ENCODE assay signal across 8 mouse cellular contexts in genomic region chr8:44025926-44026325, GRCm38 (mm10).
DNase-seq lines count a peak whose midpoint lies in the region; ATAC-seq and TF ChIP-seq lines count a peak whose summit lies in the region.

No protein-coding gene starts in this region.

- peak; percentile 77 for TF ChIP-seq CTCF in hindbrain, postnatal 0 days (IDR thresholded peaks at IDR 0.05; ENCODE audit: low read depth)
- TF ChIP-seq CTCF in E14TG2a.4 (conservative IDR thresholded peaks at IDR 0.05; ENCODE audit: low read length): peak; percentile 96
- peak; percentile 50; the same call in 1 of the 2 replicates for TF ChIP-seq CTCF in small intestine, adult 2 months (IDR thresholded peaks at IDR 0.05; ENCODE audit: extremely low read depth, insufficient read length, insufficient replicate concordance, low read depth, low read length)

- H3K9ac ChIP-seq in hindbrain, postnatal 0 days (replicated peaks; ENCODE audit: low read length): no peak overlapping the region
- no peak overlapping the region for H3K9ac ChIP-seq in hindbrain, embryonic 16.5 days (ENCODE audit: low read depth, low read length)

- no peaks in the 10 kb centered on the region for H3K27me3 ChIP-seq in hindbrain, postnatal 0 days (ENCODE audit: insufficient read depth, low read length)
- H3K27me3 ChIP-seq in hindbrain, embryonic 16.5 days (replicated peaks; ENCODE audit: control insufficient read depth, insufficient read depth, low read length): no peaks in the 10 kb centered on the region
- H3K27me3 ChIP-seq in E14TG2a.4 (ENCODE audit: insufficient read depth, low read length): no peaks in the 10 kb centered on the region
- H3K27me3 ChIP-seq in limb, embryonic 10.5 days (ENCODE audit: low read depth, poor library complexity, severe bottlenecking): no peaks in the 10 kb centered on the region
- H3K27me3 ChIP-seq in small intestine, adult 2 months (ENCODE audit: control insufficient read depth, insufficient read depth, low read length): no peaks in the 10 kb centered on the region

- no peak for ATAC-seq in hindbrain, postnatal 0 days
- ATAC-seq in hindbrain, embryonic 16.5 days: no peak

- no peaks in the 10 kb centered on the region for H3K9me3 ChIP-seq in hindbrain, postnatal 0 days (ENCODE audit: low read length)
- H3K9me3 ChIP-seq in hindbrain, embryonic 16.5 days (ENCODE audit: control insufficient read depth, low read length): no peaks in the 10 kb centered on the region
- H3K9me3 ChIP-seq in E14TG2a.4 (ENCODE audit: low read length): no peaks in the 10 kb centered on the region
- no peaks in the 10 kb centered on the region for H3K9me3 ChIP-seq in limb, embryonic 10.5 days (replicated peaks)

- H3K4me1 ChIP-seq in hindbrain, postnatal 0 days (ENCODE audit: insufficient read depth, low read length): no peaks in the 10 kb centered on the region
- H3K4me1 ChIP-seq in hindbrain, embryonic 16.5 days (ENCODE audit: control insufficient read depth, insufficient read depth, low read depth, low read length): no peaks in the 10 kb centered on the region
- no peaks in the 10 kb centered on the region for H3K4me1 ChIP-seq in E14TG2a.4 (replicated peaks; ENCODE audit: low read depth, low read length)
- no peaks in the 10 kb centered on the region for H3K4me1 ChIP-seq in limb, embryonic 10.5 days
- H3K4me1 ChIP-seq in small intestine, adult 2 months (ENCODE audit: control insufficient read depth, insufficient read depth, insufficient read length, low read length): no peaks in the 10 kb centered on the region

- no peak overlapping the region for H3K4me3 ChIP-seq in hindbrain, postnatal 0 days (ENCODE audit: low read length)
- no peak overlapping the region for H3K4me3 ChIP-seq in hindbrain, embryonic 16.5 days (ENCODE audit: low read length)
- no peak overlapping the region for H3K4me3 ChIP-seq in E14TG2a.4 (replicated peaks; ENCODE audit: low read length)
- H3K4me3 ChIP-seq in limb, embryonic 10.5 days: no peak overlapping the region
- H3K4me3 ChIP-seq in small intestine, adult 2 months (ENCODE audit: low read depth, low read length): no peak overlapping the region

- 27% methylated on average over 3 of the region's 3 CpGs for WGBS in hindbrain, postnatal 0 days
- whole genome bisulfite sequencing in hindbrain, embryonic 16.5 days: 22% methylated on average over 3 of the region's 3 CpGs
- WGBS in limb, embryonic 10.5 days: 34% methylated on average over 3 of the region's 3 CpGs
- 32% methylated on average over 3 of the region's 3 CpGs for WGBS in small intestine, adult 2 months

- H3K27ac ChIP-seq in hindbrain, postnatal 0 days: no peak overlapping the region
- H3K27ac ChIP-seq in hindbrain, embryonic 16.5 days (ENCODE audit: low read depth, low read length): no peak overlapping the region
- H3K27ac ChIP-seq in limb, embryonic 10.5 days: no peak overlapping the region
- no peak overlapping the region for H3K27ac ChIP-seq in small intestine, adult 2 months (ENCODE audit: insufficient read depth, low read depth, low read length)

- H3K4me2 ChIP-seq in hindbrain, postnatal 0 days (ENCODE audit: low read depth, low read length): no peak overlapping the region
- H3K4me2 ChIP-seq in hindbrain, embryonic 16.5 days (ENCODE audit: low read length): no peak overlapping the region

- peak; percentile 58 for DNase-seq in hindbrain, postnatal 0 days (ENCODE audit: low spot score)
- peak; percentile 55 for DNase-seq in ZHBTc4 (ENCODE audit: low read depth, low spot score)
- DNase-seq in embryo, embryonic 10.5 days (ENCODE audit: low spot score): peak; percentile 76
- DNase-seq in limb, embryonic 10.5 days (ENCODE audit: low spot score): peak; percentile 70
- no peak for DNase-seq in heart, adult 8-10 months (ENCODE audit: low spot score)

- no peak for TF ChIP-seq POLR2A in small intestine, adult 2 months (IDR thresholded peaks at IDR 0.05; ENCODE audit: low read depth, low read length)

- H3K36me3 ChIP-seq in hindbrain, postnatal 0 days (ENCODE audit: insufficient read depth, low read length): no peaks in the 10 kb centered on the region
- no peaks in the 10 kb centered on the region for H3K36me3 ChIP-seq in hindbrain, embryonic 16.5 days (ENCODE audit: control insufficient read depth, insufficient read depth, low read length)
- no peaks in the 10 kb centered on the region for H3K36me3 ChIP-seq in E14TG2a.4 (ENCODE audit: insufficient read depth, low read length)
- H3K36me3 ChIP-seq in limb, embryonic 10.5 days: no peaks in the 10 kb centered on the region
- H3K36me3 ChIP-seq in small intestine, adult 2 months (ENCODE audit: control insufficient read depth, insufficient read depth, low read length): no peaks in the 10 kb centered on the region
